Mouse (Mus musculus): ENCODE results near the gene Mtf2. TPM values are rescaled to one million over a fixed set of nuclear protein-coding genes. Genes with fewer than 3 reads are reported as not detected.
A peak's percentile ranks its signal among the peaks of the same experiment; 100 is the strongest.

The Mtf2 gene
- polyA plus RNA-seq, 1 experiment from 2014 or later: 172 TPM

GRCm38 (mm10) chr5:108100196-108100595, 34.7 kb downstream of the Mtf2 start:
- H3K4me3 ChIP-seq (ENCODE audit: low read depth, low read length): no peak overlapping the region
- no peak overlapping the region for H3K9ac ChIP-seq (ENCODE audit: low read length)
- H3K9me3 ChIP-seq (ENCODE audit: control insufficient read depth, low read length): no peaks in the 10 kb centered on the region
- no peak overlapping the region for H3K4me2 ChIP-seq (ENCODE audit: low read depth, severe bottlenecking)
- no peak for ATAC-seq (ENCODE audit: insufficient number of reproducible peaks, low FRiP score, low TSS enrichment, low read depth)
- no peak overlapping the region for H3K27ac ChIP-seq (replicated peaks; ENCODE audit: low read depth, low read length)
- DNase-seq (ENCODE audit: low spot score): no peak
- H3K4me1 ChIP-seq (ENCODE audit: control insufficient read depth, insufficient read depth, low read length): no peaks in the 10 kb centered on the region
- H3K27me3 ChIP-seq (ENCODE audit: control insufficient read depth, insufficient read depth, low read length): no peaks in the 10 kb centered on the region
- peaks cover 12% of the 10 kb centered on the region; the same call in 1 of the 2 replicates for H3K36me3 ChIP-seq (ENCODE audit: control insufficient read depth, insufficient read depth, low read length)

- DNase-seq (ENCODE audit: low spot score) (no peak), ATAC-seq (ENCODE audit: insufficient number of reproducible peaks, low FRiP score, low TSS enrichment, low read depth) (no peak)
- WGBS: 89% methylated on average over 5 of the region's 5 CpGs
- Histone ChIP-seq H3K27me3 (ENCODE audit: control insufficient read depth, insufficient read depth, low read length) (no peaks in the 10 kb centered on the region), H3K9me3 (ENCODE audit: control insufficient read depth, low read length) (no peaks in the 10 kb centered on the region), H3K9ac (ENCODE audit: low read length) (no peak overlapping the region), H3K4me1 (ENCODE audit: control insufficient read depth, insufficient read depth, low read length) (no peaks in the 10 kb centered on the region), H3K36me3 (ENCODE audit: control insufficient read depth, insufficient read depth, low read length) (peaks cover 10% of the 10 kb centered on the region; the same call in 1 of the 2 replicates), H3K27ac (replicated peaks; ENCODE audit: low read depth, low read length) (no peak overlapping the region), H3K4me2 (ENCODE audit: low read depth, severe bottlenecking) (no peak overlapping the region), H3K4me3 (ENCODE audit: low read depth, low read length) (no peak overlapping the region)
Observed at GRCm38 (mm10) chr5:108104306-108104705, 38.8 kb downstream of the Mtf2 start.

- Histone ChIP-seq H3K36me3 (ENCODE audit: control insufficient read depth, insufficient read depth, low read length) (peaks cover 10% of the 10 kb centered on the region; the same call in 1 of the 2 replicates), H3K4me1 (ENCODE audit: control insufficient read depth, insufficient read depth, low read length) (no peaks in the 10 kb centered on the region), H3K9me3 (ENCODE audit: control insufficient read depth, low read length) (no peaks in the 10 kb centered on the region), H3K4me3 (ENCODE audit: low read depth, low read length) (no peak overlapping the region), H3K4me2 (ENCODE audit: low read depth, severe bottlenecking) (no peak overlapping the region), H3K27ac (replicated peaks; ENCODE audit: low read depth, low read length) (no peak overlapping the region), H3K9ac (ENCODE audit: low read length) (no peak overlapping the region), H3K27me3 (ENCODE audit: control insufficient read depth, insufficient read depth, low read length) (no peaks in the 10 kb centered on the region)
- DNase-seq (ENCODE audit: low spot score) (no peak), ATAC-seq (ENCODE audit: insufficient number of reproducible peaks, low FRiP score, low TSS enrichment, low read depth) (no peak)
- WGBS: 98% methylated on average over 7 of the region's 7 CpGs
Observed at GRCm38 (mm10) chr5:108109346-108109745, 43.9 kb downstream of the Mtf2 start.

GRCm38 (mm10) chr5:108117693-108118092, 52.2 kb downstream of the Mtf2 start:
- H3K36me3 ChIP-seq (ENCODE audit: control insufficient read depth, insufficient read depth, low read length): peaks cover 3% of the 10 kb centered on the region; the same call in 1 of the 2 replicates
- 94% methylated on average over 4 of the region's 4 CpGs for WGBS
- no peak overlapping the region for H3K4me3 ChIP-seq (ENCODE audit: low read depth, low read length)
- H3K4me2 ChIP-seq (ENCODE audit: low read depth, severe bottlenecking): no peak overlapping the region
- no peak for DNase-seq (ENCODE audit: low spot score)
- H3K27ac ChIP-seq (replicated peaks; ENCODE audit: low read depth, low read length): no peak overlapping the region
- no peak overlapping the region for H3K9ac ChIP-seq (ENCODE audit: low read length)
- H3K9me3 ChIP-seq (ENCODE audit: control insufficient read depth, low read length): no peaks in the 10 kb centered on the region
- H3K4me1 ChIP-seq (ENCODE audit: control insufficient read depth, insufficient read depth, low read length): no peaks in the 10 kb centered on the region
- H3K27me3 ChIP-seq (ENCODE audit: control insufficient read depth, insufficient read depth, low read length): no peaks in the 10 kb centered on the region
- no peak for ATAC-seq (ENCODE audit: insufficient number of reproducible peaks, low FRiP score, low TSS enrichment, low read depth)

- ATAC-seq (ENCODE audit: insufficient number of reproducible peaks, low FRiP score, low TSS enrichment, low read depth): no peak
- H3K27me3 ChIP-seq (ENCODE audit: control insufficient read depth, insufficient read depth, low read length): no peaks in the 10 kb centered on the region
- H3K27ac ChIP-seq (replicated peaks; ENCODE audit: low read depth, low read length): no peak overlapping the region
- H3K4me2 ChIP-seq (ENCODE audit: low read depth, severe bottlenecking): no peak overlapping the region
- no peak overlapping the region for H3K9ac ChIP-seq (ENCODE audit: low read length)
- DNase-seq (ENCODE audit: low spot score): no peak
- H3K4me1 ChIP-seq (ENCODE audit: control insufficient read depth, insufficient read depth, low read length): no peaks in the 10 kb centered on the region
- H3K9me3 ChIP-seq (ENCODE audit: control insufficient read depth, low read length): no peaks in the 10 kb centered on the region
- WGBS: 84% methylated on average over 9 of the region's 9 CpGs
- H3K36me3 ChIP-seq (ENCODE audit: control insufficient read depth, insufficient read depth, low read length): peaks cover 3% of the 10 kb centered on the region; the same call in 1 of the 2 replicates
- H3K4me3 ChIP-seq (ENCODE audit: low read depth, low read length): no peak overlapping the region
Observed at GRCm38 (mm10) chr5:108120221-108120900, 54.9 kb downstream of the Mtf2 start.

GRCm38 (mm10) chr5:108131849-108132440, 66.5 kb downstream of the Mtf2 start:
- Histone ChIP-seq H3K36me3 (ENCODE audit: control insufficient read depth, insufficient read depth, low read length) (no peaks in the 10 kb centered on the region; the same call in 1 of the 2 replicates), H3K27me3 (ENCODE audit: control insufficient read depth, insufficient read depth, low read length) (no peaks in the 10 kb centered on the region), H3K9ac (ENCODE audit: low read length) (peak overlapping the region; percentile 76), H3K4me2 (ENCODE audit: low read depth, severe bottlenecking) (peak overlapping the region; percentile 79), H3K4me1 (ENCODE audit: control insufficient read depth, insufficient read depth, low read length) (0 out of 2 replicates have a peak, but pooled peaks cover 4% of the 10 kb centered on the region), H3K27ac (replicated peaks; ENCODE audit: low read depth, low read length) (peak overlapping the region; percentile 72), H3K9me3 (ENCODE audit: control insufficient read depth, low read length) (no peaks in the 10 kb centered on the region), H3K4me3 (ENCODE audit: low read depth, low read length) (peak overlapping the region; percentile 71)
- no peak for DNase-seq (ENCODE audit: low spot score)
- WGBS: under 1% methylated on average over 30 of the region's 32 CpGs
- ATAC-seq (ENCODE audit: insufficient number of reproducible peaks, low FRiP score, low TSS enrichment, low read depth): peak; percentile 2; the same call in 1 of the 2 replicates

GRCm38 (mm10) chr5:108132441-108133243, 67.2 kb downstream of the Mtf2 start, which contains the start of the genes Tmed5 and Ccdc18:
Gene Tmed5 (minus strand): TSS chr5:108132620.
Gene Ccdc18 (plus strand): TSS chr5:108132875.
- ATAC-seq (ENCODE audit: insufficient number of reproducible peaks, low FRiP score, low TSS enrichment, low read depth): peak; percentile 98
- H3K27ac ChIP-seq (replicated peaks; ENCODE audit: low read depth, low read length): peak within 1 kb of the TSS; percentile 72
- peak within 1 kb of the TSS; percentile 79 for H3K4me2 ChIP-seq (ENCODE audit: low read depth, severe bottlenecking)

GRCm38 (mm10) chr5:108152592-108152991, 87.1 kb downstream of the Mtf2 start:
- Histone ChIP-seq H3K4me3 (ENCODE audit: low read depth, low read length) (no peak overlapping the region), H3K9me3 (ENCODE audit: control insufficient read depth, low read length) (no peaks in the 10 kb centered on the region), H3K9ac (ENCODE audit: low read length) (no peak overlapping the region), H3K27ac (replicated peaks; ENCODE audit: low read depth, low read length) (no peak overlapping the region), H3K4me2 (ENCODE audit: low read depth, severe bottlenecking) (no peak overlapping the region), H3K27me3 (ENCODE audit: control insufficient read depth, insufficient read depth, low read length) (no peaks in the 10 kb centered on the region), H3K4me1 (ENCODE audit: control insufficient read depth, insufficient read depth, low read length) (no peaks in the 10 kb centered on the region), H3K36me3 (ENCODE audit: control insufficient read depth, insufficient read depth, low read length) (no peaks in the 10 kb centered on the region)
- ATAC-seq (ENCODE audit: insufficient number of reproducible peaks, low FRiP score, low TSS enrichment, low read depth): no peak
- no peak for DNase-seq (ENCODE audit: low spot score)
- 98% methylated on average over 1 of the region's 1 CpGs for WGBS

More at GRCm38 (mm10) chr5:108132441-108133243, 67.2 kb downstream of the Mtf2 start, which contains the start of the genes Tmed5 and Ccdc18:
- DNase-seq (ENCODE audit: low spot score): peak; percentile 98
- Histone ChIP-seq H3K4me1 (ENCODE audit: control insufficient read depth, insufficient read depth, low read length) (0 out of 2 replicates have a peak, but pooled peaks cover 4% of the 10 kb centered on the region), H3K36me3 (ENCODE audit: control insufficient read depth, insufficient read depth, low read length) (no peaks in the 10 kb centered on the region; the same call in 1 of the 2 replicates), H3K9ac (ENCODE audit: low read length) (peak within 1 kb of the TSS; percentile 79), H3K4me3 (ENCODE audit: low read depth, low read length) (peak within 1 kb of the TSS; percentile 71), H3K27me3 (ENCODE audit: control insufficient read depth, insufficient read depth, low read length) (no peaks in the 10 kb centered on the region), H3K9me3 (ENCODE audit: control insufficient read depth, low read length) (no peaks in the 10 kb centered on the region)
- under 1% methylated on average over 64 of the region's 65 CpGs for WGBS

Data from limb, embryonic 11.5 days (tissue).